Mouse (Mus musculus): ENCODE results near the gene Pinlyp.

Gene Pinlyp

GRCm38 (mm10) chr7:24546068-24546614 is at the start of gene Pinlyp, which contains the start of gene Xrcc1:
Gene Pinlyp (minus strand): TSS chr7:24546118.
Gene Xrcc1 (plus strand): TSS chr7:24546289.
- peak; percentile 66 for DNase-seq

- DNase-seq, result no peak
Measured at GRCm38 (mm10) chr7:24595464-24595863, 49.5 kb upstream of the Pinlyp start.

- no peak for DNase-seq
Measured at GRCm38 (mm10) chr7:24594309-24594803, 48.4 kb upstream of the Pinlyp start.

- DNase-seq, result peak; percentile 72
Measured at GRCm38 (mm10) chr7:24593621-24594308, 47.8 kb upstream of the Pinlyp start.

GRCm38 (mm10) chr7:24592781-24593180 is 46.9 kb upstream of the Pinlyp start:
- no peak for DNase-seq

GRCm38 (mm10) chr7:24592163-24592562 is 46.2 kb upstream of the Pinlyp start:
- no peak for DNase-seq

GRCm38 (mm10) chr7:24591735-24592134 is 45.8 kb upstream of the Pinlyp start:
- no peak for DNase-seq

GRCm38 (mm10) chr7:24588336-24588735 is 42.4 kb upstream of the Pinlyp start:
- DNase-seq, result no peak

DNA sequence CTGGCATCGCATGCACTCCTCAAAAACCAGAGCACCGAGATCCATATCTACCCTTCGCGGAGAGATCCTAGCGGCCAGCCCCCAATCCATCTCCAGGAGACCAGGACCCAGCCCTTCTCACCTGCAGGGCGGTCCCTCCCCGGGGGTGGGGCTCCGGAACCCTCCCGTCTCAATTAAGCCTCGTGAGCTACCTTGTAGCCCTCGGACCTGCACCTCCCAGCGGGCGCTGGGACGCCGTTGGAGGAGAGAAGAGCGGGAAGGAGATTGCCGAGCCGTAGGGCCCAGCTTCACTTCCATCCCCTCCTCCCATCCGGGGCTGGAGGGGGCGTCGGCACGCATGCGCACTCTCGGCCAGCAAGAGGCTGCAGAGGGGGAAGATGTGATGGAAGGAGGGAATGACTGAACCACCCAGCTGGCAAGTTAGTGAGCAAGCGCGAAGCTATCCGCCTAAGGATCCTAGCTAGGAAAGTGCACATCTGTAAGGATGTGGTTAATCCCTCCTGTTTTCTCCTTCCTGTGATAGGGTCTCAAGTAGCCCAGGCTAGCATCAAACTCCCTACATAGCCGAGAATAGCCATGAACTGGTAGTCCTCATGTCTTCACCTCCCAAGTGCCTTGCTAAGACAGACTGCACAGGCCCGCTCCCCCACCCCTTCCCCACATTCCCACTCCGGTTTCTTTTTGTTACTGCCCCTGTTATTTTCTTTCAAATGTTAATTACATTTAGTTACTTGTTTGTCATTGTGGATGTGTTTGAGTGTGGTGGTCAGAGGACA is 41.6 kb upstream of the Pinlyp start, which contains the start of the genes Ethe1 and Zfp575:
TSS of gene Ethe1 (plus strand) at position 214 of the 776 bp plus-strand sequence.
TSS of gene Zfp575 (minus strand) at position 312 of the 776 bp plus-strand sequence.
- DNase-seq, result peak; percentile 49

- no peak for DNase-seq
Measured at GRCm38 (mm10) chr7:24586828-24587227, 40.9 kb upstream of the Pinlyp start.

- no peak for DNase-seq
Measured at GRCm38 (mm10) chr7:24585995-24586394, 40.1 kb upstream of the Pinlyp start.

GRCm38 (mm10) chr7:24584876-24585275 is 39.0 kb upstream of the Pinlyp start:
- no peak for DNase-seq

DNA sequence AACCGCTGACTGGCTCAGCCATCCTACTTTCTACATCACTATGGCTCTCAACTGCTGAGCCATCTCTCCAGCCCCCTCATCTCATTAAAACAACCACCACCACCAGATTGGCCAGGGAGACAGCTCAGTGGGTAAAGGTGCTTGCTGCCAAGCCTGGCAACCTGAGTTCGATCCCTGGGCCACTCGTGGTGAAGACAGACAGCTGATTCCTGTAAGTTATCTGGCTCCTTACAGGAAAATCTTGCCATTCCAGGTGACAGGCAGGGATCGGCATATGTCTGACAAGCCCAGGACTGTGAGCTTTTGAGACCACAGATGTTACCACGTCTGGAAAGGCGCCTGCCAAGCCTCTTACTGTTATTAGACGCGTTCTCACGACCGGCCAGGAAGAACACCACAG is 31.9 kb upstream of the Pinlyp start:
- no peak for DNase-seq

- no peak for DNase-seq
Measured at GRCm38 (mm10) chr7:24574224-24574796, 28.4 kb upstream of the Pinlyp start.

GRCm38 (mm10) chr7:24572455-24572854 is 26.5 kb upstream of the Pinlyp start:
- DNase-seq, result no peak

DNA sequence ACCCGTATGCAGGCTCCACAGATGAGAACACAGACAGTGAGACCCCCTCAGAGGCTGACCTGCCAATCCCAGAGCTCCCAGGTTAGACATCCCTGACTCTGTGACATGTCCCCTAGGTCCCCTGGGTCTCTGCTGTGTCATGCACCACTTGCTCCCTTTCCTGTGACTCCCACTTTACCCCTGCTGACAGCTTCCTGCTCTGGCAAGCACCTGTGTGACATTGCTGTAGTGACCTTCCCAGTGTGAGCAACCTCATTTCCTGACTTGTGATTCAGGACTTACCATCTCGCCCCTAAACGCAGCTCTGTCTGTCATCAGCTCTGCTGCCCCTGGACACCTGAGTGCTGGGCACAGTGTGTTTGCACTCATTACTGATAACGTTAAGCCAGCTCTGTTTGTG is 25.2 kb upstream of the Pinlyp start:
- no peak for DNase-seq

DNA sequence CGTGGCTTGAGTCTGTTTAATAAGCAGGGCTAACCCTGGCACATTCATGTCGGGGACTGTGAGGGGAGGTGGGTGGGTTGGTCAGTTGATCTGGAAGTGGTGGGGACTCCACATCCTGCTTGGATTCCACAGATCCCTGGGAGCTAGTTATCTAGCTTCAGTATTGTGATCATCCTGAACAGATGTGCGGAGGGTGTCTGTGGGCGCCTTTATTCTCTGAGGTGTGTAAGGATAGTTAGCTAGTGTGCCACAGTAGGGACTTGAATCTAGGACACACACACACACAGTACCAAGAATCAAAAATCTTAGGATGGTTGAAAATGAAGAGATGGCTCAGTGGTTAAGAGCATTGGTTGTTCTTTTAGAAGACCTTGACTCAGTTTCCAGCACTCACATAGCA is 22.6 kb upstream of the Pinlyp start:
- DNase-seq, result no peak

DNA sequence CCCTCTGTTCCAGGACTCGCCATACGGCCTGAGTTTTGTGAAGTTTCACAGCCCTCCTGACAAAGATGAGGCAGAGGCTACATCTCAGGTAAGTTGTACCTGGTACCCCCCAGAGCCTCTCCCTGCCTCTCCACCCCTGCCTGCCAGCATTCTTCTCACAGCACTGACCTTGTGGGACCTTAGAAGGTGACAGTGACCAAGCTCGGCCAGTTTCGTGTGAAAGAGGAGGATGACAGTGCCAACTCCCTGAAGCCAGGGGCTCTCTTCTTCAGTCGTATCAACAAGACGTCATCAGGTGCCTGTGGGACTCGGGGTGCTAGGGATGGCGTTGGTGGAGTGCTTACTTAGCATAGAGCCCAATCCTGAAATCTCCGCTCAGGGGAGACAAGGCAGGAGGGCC is 20.3 kb upstream of the Pinlyp start:
- DNase-seq, result no peak

- DNase-seq, result no peak
Measured at GRCm38 (mm10) chr7:24565627-24566026, 19.7 kb upstream of the Pinlyp start.

- DNase-seq, result peak; percentile 63
Measured at GRCm38 (mm10) chr7:24564607-24565265, 18.8 kb upstream of the Pinlyp start.

DNA sequence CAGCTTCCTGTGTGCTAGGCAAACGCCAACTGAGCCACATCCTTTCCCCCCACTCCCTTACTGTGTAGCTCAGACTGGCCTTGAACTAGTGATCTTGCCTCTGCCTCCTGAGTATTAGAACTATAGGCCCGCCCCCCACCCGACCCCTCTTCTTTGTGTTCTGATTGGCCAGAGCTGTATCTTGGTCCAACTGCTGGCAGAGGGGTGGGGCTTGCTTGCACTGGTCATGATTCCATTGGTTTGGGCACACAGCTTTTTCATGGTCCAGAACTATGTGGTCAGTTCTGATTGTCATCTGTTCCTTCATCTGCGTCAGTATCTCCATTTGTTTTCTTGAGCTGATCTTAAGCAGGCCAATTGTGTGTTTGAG is 17.9 kb upstream of the Pinlyp start:
- no peak for DNase-seq

DNA sequence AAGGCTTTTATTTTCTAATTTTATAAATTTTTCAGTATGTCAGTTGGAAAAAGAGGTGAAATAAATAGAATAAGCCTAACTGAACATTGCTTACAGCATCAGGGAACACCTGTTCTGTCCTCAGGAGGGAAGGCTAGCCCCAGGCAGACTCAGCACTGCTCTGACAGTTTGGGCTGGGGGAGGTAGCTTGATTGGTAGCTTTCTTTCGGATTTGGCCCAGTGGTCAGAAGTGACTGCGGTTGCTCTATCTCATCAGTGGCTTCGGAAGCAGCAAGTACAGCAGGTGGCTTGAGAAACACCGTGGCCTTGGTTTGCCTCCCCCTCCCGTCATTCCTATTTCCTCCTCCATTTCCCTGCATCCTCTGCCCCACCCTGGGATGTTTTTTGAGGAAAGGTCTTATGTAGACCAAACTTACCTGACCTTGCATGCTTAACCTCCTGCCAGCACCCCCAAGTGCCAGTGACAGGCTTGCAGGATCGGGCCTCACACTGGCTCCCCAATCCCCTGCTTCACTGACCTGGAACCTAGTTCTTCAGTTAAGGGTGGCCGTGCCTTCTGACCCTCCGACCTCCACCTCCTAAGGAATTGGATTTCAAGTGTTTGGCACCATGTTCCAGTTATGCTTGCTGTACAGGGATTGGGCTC is 17.4 kb upstream of the Pinlyp start:
- no peak for DNase-seq

All from cerebellum, adult 9-11 months (tissue).